Mouse (Mus musculus): ENCODE measurements around the gene E130308A19Rik. TPM values are rescaled to one million over a fixed set of nuclear protein-coding genes. Genes with fewer than 3 reads are reported as not detected.

The E130308A19Rik gene
- polyA plus RNA-seq, 1 experiment from 2014 or later, result 64.7 TPM

DNA sequence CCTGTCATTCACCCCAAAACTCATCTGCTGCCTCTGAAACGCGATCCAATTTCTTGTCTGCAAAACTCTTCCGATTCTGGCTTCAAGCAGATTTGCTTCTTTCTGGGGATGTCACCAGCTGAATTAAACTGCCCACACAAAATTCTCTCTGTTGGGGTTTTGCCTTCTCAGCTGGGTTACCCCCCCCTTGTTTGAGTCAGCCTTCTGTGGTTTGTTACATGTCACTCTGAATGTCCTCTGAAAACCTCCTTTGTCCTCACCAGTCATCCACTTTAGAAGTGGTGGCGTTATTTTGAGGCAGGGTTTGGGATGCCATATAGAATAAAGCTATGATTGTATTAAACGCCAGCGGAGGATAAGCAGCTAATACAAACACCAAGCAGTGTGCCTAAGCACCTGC, 176.1 kb downstream of the E130308A19Rik start:
- no peak overlapping the region for H3K4me3 ChIP-seq (ENCODE audit: low read depth, low read length)
- H3K9ac ChIP-seq (ENCODE audit: low read length), result no peak overlapping the region
- peaks cover 5% of the 10 kb centered on the region for H3K4me1 ChIP-seq (ENCODE audit: control insufficient read depth, insufficient read depth, low read length)
- H3K27ac ChIP-seq (ENCODE audit: low read depth, low read length), result no peak overlapping the region
- H3K36me3 ChIP-seq (ENCODE audit: control insufficient read depth, insufficient read depth, low read length), result no peaks in the 10 kb centered on the region
- no peaks in the 10 kb centered on the region for H3K9me3 ChIP-seq (ENCODE audit: control insufficient read depth, low read length)
- DNase-seq (ENCODE audit: low spot score), result no peak
- 89% methylated on average over 6 of the region's 6 CpGs for WGBS
- no peaks in the 10 kb centered on the region for H3K27me3 ChIP-seq (ENCODE audit: control insufficient read depth, insufficient read depth, low read length)
- no peak for ATAC-seq (ENCODE audit: insufficient read depth, low FRiP score, low TSS enrichment)
- H3K4me2 ChIP-seq (ENCODE audit: low read depth), result no peak overlapping the region

DNA sequence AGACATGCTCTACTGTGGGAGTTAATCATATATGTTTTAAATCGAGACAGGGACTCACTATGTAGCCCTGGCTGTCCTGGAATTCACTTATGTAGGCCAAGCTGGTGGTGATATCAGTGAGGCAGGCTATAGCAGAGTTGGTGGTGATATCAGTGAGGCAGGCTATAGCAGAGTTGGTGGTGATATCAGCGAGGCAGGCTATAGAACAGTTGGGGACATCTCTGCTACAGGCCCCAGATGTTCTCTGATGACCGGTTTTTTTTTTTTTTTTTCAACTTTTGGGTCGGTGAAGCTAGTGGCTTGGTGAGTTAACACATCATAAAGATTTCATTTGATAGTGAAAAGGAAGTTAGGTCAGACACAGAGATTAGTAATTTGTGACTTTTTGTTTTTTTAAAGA, 176.8 kb downstream of the E130308A19Rik start:
- Histone ChIP-seq H3K4me3 (ENCODE audit: low read depth, low read length) (no peak overlapping the region), H3K27ac (ENCODE audit: low read depth, low read length) (no peak overlapping the region), H3K36me3 (ENCODE audit: control insufficient read depth, insufficient read depth, low read length) (no peaks in the 10 kb centered on the region), H3K4me1 (ENCODE audit: control insufficient read depth, insufficient read depth, low read length) (peaks cover 10% of the 10 kb centered on the region), H3K27me3 (ENCODE audit: control insufficient read depth, insufficient read depth, low read length) (no peaks in the 10 kb centered on the region), H3K9ac (ENCODE audit: low read length) (no peak overlapping the region), H3K4me2 (ENCODE audit: low read depth) (no peak overlapping the region), H3K9me3 (ENCODE audit: control insufficient read depth, low read length) (no peaks in the 10 kb centered on the region)
- no peak for ATAC-seq (ENCODE audit: insufficient read depth, low FRiP score, low TSS enrichment)
- no peak for DNase-seq (ENCODE audit: low spot score)
- WGBS, result 78% methylated on average over 4 of the region's 4 CpGs

DNA sequence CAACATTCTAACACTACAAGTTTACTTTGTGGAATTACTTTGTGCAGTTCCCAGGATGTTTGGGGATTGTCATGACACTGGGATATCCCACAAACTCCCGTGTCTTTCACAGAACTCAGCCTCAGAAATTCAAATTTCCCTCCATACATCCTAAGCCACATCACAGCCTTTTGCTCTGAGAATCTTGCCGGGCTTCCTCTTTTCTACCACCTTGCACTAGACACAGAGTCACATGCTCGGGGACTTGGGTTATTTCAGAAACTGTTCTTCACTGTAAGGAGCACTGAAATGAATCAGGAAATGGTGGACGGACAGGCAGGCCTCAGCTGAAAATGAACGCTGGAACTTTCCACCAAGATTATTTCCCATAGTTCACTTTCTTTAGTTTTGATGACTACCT, 177.3 kb downstream of the E130308A19Rik start:
- Histone ChIP-seq H3K27me3 (ENCODE audit: control insufficient read depth, insufficient read depth, low read length) (no peaks in the 10 kb centered on the region), H3K9me3 (ENCODE audit: control insufficient read depth, low read length) (no peaks in the 10 kb centered on the region), H3K4me3 (ENCODE audit: low read depth, low read length) (no peak overlapping the region), H3K4me2 (ENCODE audit: low read depth) (no peak overlapping the region), H3K4me1 (ENCODE audit: control insufficient read depth, insufficient read depth, low read length) (peaks cover 10% of the 10 kb centered on the region), H3K36me3 (ENCODE audit: control insufficient read depth, insufficient read depth, low read length) (no peaks in the 10 kb centered on the region), H3K27ac (ENCODE audit: low read depth, low read length) (no peak overlapping the region), H3K9ac (ENCODE audit: low read length) (no peak overlapping the region)
- DNase-seq (ENCODE audit: low spot score) (no peak), ATAC-seq (ENCODE audit: insufficient read depth, low FRiP score, low TSS enrichment) (no peak)
- 81% methylated on average over 5 of the region's 5 CpGs for WGBS

DNA sequence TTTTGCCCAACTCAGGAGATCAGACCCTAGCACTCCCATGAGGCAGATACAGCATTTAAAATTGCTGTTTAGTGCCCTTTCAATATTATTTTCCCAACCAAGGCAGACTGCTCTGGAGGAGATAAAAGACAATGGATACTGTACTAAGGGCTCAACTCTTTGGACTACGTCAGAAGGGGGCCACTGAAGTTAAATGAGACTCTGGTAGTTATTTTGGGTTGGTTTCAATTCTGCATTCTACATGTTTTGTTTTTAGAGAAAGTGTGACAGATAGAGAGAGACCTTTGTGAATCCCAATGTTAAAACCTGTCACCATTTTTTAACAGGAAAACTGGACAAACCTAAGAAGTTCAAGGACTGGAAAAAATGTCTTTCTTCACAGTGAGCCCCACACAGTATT, 178.7 kb downstream of the E130308A19Rik start:
- Histone ChIP-seq H3K36me3 (ENCODE audit: control insufficient read depth, insufficient read depth, low read length) (no peaks in the 10 kb centered on the region), H3K9ac (ENCODE audit: low read length) (peak overlapping the region; percentile 45), H3K9me3 (ENCODE audit: control insufficient read depth, low read length) (no peaks in the 10 kb centered on the region), H3K27ac (ENCODE audit: low read depth, low read length) (no peak overlapping the region), H3K4me1 (ENCODE audit: control insufficient read depth, insufficient read depth, low read length) (peaks cover 10% of the 10 kb centered on the region), H3K4me2 (ENCODE audit: low read depth) (peak overlapping the region; percentile 97), H3K27me3 (ENCODE audit: control insufficient read depth, insufficient read depth, low read length) (no peaks in the 10 kb centered on the region), H3K4me3 (ENCODE audit: low read depth, low read length) (no peak overlapping the region; the same call in 1 of the 2 replicates)
- 72% methylated on average over 1 of the region's 1 CpGs for WGBS
- ATAC-seq (ENCODE audit: insufficient read depth, low FRiP score, low TSS enrichment) (no peak), DNase-seq (ENCODE audit: low spot score) (no peak)

DNA sequence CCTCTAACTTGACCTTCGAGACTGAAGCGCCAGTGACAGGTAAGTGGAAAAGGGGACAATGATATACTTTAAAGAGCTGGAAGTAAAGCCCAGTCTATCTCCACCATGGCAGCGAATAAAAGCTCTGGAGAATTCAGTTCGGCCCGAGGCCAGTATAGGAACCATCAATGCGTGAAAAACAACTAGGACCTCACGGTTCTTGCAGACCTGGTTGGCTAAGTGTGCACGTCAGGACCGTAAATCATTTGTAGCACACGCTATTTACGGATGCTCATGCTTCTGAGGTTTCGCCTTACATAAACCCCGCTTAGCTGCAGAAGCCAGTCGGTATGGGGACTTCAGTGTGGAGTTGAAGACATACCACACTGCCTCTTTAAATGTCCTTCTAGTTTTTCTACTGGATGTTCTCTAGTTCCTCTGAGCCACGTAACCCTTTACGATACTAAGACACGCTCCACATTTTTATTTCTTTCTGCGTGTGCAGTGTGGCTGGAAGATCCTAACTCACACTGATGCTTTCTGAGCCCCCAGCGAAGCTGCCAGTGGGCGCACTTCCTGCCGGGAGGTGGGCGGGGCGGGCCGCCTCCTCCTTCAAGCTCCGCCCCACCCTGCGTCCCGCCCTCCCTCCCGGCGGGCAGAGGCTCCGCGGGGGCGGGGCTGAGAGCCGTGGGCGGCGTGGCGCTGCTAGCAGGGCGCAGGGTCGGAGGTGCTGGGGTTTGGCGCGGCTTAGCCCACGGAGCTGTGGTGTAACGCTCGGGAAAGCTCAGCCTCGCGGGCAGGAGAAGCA, 179.4 kb downstream of the E130308A19Rik start, which contains the start of gene Snx30:
TSS of gene Snx30 (plus strand) at position 660 of the 787 bp plus-strand sequence.
- Histone ChIP-seq H3K4me2 (ENCODE audit: low read depth) (peak within 1 kb of the TSS; percentile 97), H3K27me3 (ENCODE audit: control insufficient read depth, insufficient read depth, low read length) (no peaks in the 10 kb centered on the region), H3K4me3 (ENCODE audit: low read depth, low read length) (peak within 1 kb of the TSS; percentile 79), H3K4me1 (ENCODE audit: control insufficient read depth, insufficient read depth, low read length) (peaks cover 10% of the 10 kb centered on the region), H3K27ac (ENCODE audit: low read depth, low read length) (peak within 1 kb of the TSS; percentile 62), H3K36me3 (ENCODE audit: control insufficient read depth, insufficient read depth, low read length) (no peaks in the 10 kb centered on the region), H3K9ac (ENCODE audit: low read length) (peak within 1 kb of the TSS; percentile 61), H3K9me3 (ENCODE audit: control insufficient read depth, low read length) (no peaks in the 10 kb centered on the region)
- peak; percentile 90 for ATAC-seq (ENCODE audit: insufficient read depth, low FRiP score, low TSS enrichment)
- DNase-seq (ENCODE audit: low spot score), result peak; percentile 94
- 2% methylated on average over 44 of the region's 45 CpGs for WGBS

DNA sequence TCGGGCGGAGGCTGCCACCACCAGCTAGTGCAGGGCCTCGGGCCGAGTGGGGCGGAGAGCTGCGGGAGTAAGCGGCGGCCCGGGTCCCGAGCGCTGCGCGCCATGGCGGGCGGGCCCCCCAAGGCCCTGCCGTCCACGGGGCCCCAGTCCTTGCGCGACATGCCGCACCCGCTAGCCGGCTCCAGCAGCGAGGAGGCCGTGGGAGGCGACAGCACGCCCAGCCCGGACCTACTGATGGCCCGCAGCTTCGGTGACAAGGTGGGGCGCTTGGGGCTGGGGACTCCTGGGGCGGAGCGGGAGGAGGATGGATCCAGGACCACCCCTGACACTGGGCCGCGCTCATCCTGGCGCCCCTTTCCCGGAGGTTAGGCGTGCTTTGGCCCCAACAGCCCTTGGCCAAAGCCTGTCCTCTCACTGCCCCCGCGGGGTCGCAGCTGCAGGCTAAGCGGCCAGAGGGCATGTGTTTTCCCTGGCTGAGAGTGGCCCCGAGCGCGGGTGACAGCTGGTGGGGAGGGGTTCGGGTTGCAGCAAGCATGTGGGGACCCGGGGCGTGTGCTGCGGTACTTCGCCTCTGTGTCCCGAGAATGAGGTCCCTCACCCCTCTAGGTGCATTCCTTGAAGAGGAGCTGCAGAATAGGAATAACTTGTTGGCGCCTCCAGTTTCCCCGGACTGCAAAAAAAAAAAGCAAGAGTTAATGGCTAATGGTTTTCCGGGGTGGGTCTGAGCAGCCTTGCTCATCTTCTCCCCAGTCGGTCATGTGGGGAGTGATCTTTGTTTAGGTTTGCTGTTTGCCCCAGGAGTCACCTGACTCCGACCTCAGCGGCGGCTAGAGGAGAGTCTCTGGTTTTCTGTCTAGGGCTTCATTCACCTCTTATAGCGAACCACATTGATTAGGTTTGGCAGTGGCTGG, 180.2 kb downstream of the E130308A19Rik start:
- Histone ChIP-seq H3K27me3 (ENCODE audit: control insufficient read depth, insufficient read depth, low read length) (no peaks in the 10 kb centered on the region), H3K27ac (ENCODE audit: low read depth, low read length) (peak overlapping the region; percentile 62), H3K36me3 (ENCODE audit: control insufficient read depth, insufficient read depth, low read length) (no peaks in the 10 kb centered on the region), H3K4me2 (ENCODE audit: low read depth) (peak overlapping the region; percentile 97), H3K4me3 (ENCODE audit: low read depth, low read length) (peak overlapping the region; percentile 79), H3K9ac (ENCODE audit: low read length) (peak overlapping the region; percentile 61), H3K9me3 (ENCODE audit: control insufficient read depth, low read length) (no peaks in the 10 kb centered on the region), H3K4me1 (ENCODE audit: control insufficient read depth, insufficient read depth, low read length) (peaks cover 10% of the 10 kb centered on the region)
- WGBS, result under 1% methylated on average over 47 of the region's 58 CpGs
- peak; percentile 61 for DNase-seq (ENCODE audit: low spot score)
- peak; percentile 65 for ATAC-seq (ENCODE audit: insufficient read depth, low FRiP score, low TSS enrichment)

DNA sequence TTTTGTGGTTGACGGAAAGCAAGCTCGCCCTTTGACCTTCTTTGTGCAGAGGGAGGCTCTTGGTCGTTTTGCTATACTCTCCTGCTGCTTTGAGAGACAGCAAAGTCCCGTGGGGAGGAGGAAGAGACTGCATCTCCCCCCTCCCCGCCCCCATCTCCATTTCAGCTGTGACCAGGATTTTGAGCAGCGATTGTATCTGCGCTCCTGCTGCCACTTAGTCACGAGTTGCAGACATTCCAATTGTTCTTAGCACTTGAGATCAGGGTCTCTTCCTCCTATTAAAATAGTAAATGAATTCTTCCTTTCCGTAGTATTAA, 180.8 kb downstream of the E130308A19Rik start:
- ATAC-seq (ENCODE audit: insufficient read depth, low FRiP score, low TSS enrichment), result no peak
- Histone ChIP-seq H3K4me3 (ENCODE audit: low read depth, low read length) (peak overlapping the region; percentile 79), H3K4me1 (ENCODE audit: control insufficient read depth, insufficient read depth, low read length) (peaks cover 10% of the 10 kb centered on the region), H3K9ac (ENCODE audit: low read length) (peak overlapping the region; percentile 61), H3K27me3 (ENCODE audit: control insufficient read depth, insufficient read depth, low read length) (no peaks in the 10 kb centered on the region), H3K36me3 (ENCODE audit: control insufficient read depth, insufficient read depth, low read length) (no peaks in the 10 kb centered on the region), H3K4me2 (ENCODE audit: low read depth) (peak overlapping the region; percentile 97), H3K9me3 (ENCODE audit: control insufficient read depth, low read length) (no peaks in the 10 kb centered on the region), H3K27ac (ENCODE audit: low read depth, low read length) (peak overlapping the region; percentile 62; the same call in 1 of the 2 replicates)
- 7% methylated on average over 9 of the region's 9 CpGs for WGBS
- DNase-seq (ENCODE audit: low spot score), result peak; percentile 57

DNA sequence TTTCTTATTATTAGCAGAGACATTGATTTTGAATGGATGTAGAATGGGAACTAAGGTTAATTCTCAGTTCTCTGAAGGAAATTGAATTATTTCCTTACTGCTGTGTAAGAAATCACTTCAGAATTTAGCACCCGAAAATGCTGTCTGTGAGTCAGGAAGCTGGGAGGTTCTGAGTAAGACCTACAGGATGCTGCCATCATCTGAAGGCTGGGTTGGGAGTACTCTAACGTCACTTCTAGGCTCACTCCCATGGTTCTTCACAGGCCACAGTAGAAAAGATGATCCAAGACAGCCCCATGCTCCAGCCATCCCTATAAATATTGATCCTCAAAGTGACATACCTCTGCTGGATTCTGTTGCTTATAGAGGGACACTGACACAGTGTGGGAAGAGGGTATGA, 181.5 kb downstream of the E130308A19Rik start:
- peaks cover 10% of the 10 kb centered on the region for H3K4me1 ChIP-seq (ENCODE audit: control insufficient read depth, insufficient read depth, low read length)
- DNase-seq (ENCODE audit: low spot score), result no peak
- no peaks in the 10 kb centered on the region for H3K9me3 ChIP-seq (ENCODE audit: control insufficient read depth, low read length)
- ATAC-seq (ENCODE audit: insufficient read depth, low FRiP score, low TSS enrichment), result no peak
- no peak overlapping the region for H3K27ac ChIP-seq (ENCODE audit: low read depth, low read length)
- H3K4me3 ChIP-seq (ENCODE audit: low read depth, low read length), result 0 out of 2 replicates have a peak overlapping the region, but pooled peaks have one; percentile 79
- WGBS, result 69% methylated on average over 2 of the region's 2 CpGs
- peak overlapping the region; percentile 32; the same call in 1 of the 2 replicates for H3K4me2 ChIP-seq (ENCODE audit: low read depth)
- no peak overlapping the region for H3K9ac ChIP-seq (ENCODE audit: low read length)
- no peaks in the 10 kb centered on the region for H3K27me3 ChIP-seq (ENCODE audit: control insufficient read depth, insufficient read depth, low read length)
- H3K36me3 ChIP-seq (ENCODE audit: control insufficient read depth, insufficient read depth, low read length), result no peaks in the 10 kb centered on the region

Measured in neural tube, embryonic 11.5 days (tissue).